11 mouse cellular contexts compared by ENCODE assay signal in the genomic region with DNA sequence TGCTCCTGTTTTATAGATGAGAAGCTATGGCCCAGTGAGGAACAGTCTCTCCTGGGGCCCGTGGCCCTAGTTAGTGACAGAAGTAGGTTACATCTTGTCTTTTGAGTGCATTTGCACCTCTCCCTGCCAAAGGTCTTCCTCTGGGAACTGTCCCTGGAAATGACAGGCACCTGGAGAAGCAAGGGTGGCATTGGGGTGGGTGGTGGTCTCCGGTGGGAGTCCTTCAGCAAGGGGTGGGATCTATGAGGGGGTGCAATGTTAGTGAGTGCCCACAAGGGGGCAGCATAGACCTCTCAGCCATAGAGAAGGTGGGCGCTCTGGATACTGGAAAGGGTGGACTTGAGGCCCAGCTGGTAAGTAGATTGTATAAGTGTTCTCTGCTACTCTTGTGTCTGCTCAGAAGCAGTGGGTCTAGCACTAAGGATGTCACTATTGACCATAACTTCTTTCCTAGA. TPM values are rescaled to one million over a fixed set of nuclear protein-coding genes. Genes with fewer than 3 reads are reported as not detected.
DNase-seq lines count a peak whose midpoint lies in the region; ATAC-seq and TF ChIP-seq lines count a peak whose summit lies in the region.
"Had no signal": no experiment of that assay in that cellular context is flagged by ENCODE, and none has a peak within 500 bp of the region (broad histone marks: within the 10 kb centered on the region; RNA-seq: fewer than 3 reads in every experiment).

No protein-coding gene starts in this region.

- H3K27ac ChIP-seq in liver, adult 2 months (replicated peaks; ENCODE audit: insufficient read depth, low read depth, low read length) = no peak overlapping the region
- H3K27ac ChIP-seq in liver, embryonic 12.5 days = no peak overlapping the region; the same call in 1 of the 2 replicates
- peak overlapping the region; percentile 47; the same call in 1 of the 2 replicates for H3K27ac ChIP-seq in midbrain, embryonic 16.5 days (ENCODE audit: low read length)
- H3K27ac ChIP-seq: heart, embryonic 13.5 days had no signal

- H3K79me2 ChIP-seq in liver, adult 2 months (ENCODE audit: control insufficient read depth, insufficient read depth, low read length) = no peaks in the 10 kb centered on the region

- TF ChIP-seq CTCF in liver, adult 2 months (IDR thresholded peaks at IDR 0.05; ENCODE audit: low read depth, low read length) = peak; percentile 82

- no peak for ATAC-seq in liver, embryonic 12.5 days
- peak; percentile 12; the same call in 1 of the 2 replicates for ATAC-seq in midbrain, embryonic 16.5 days
- ATAC-seq: Patski had no signal

- WGBS in liver, adult 2 months = 77% methylated on average over 3 of the region's 3 CpGs
- WGBS in liver, embryonic 12.5 days (ENCODE audit: insufficient replicate concordance) = 60% methylated on average over 3 of the region's 3 CpGs
- 50% methylated on average over 3 of the region's 3 CpGs for WGBS in midbrain, embryonic 16.5 days

- H3K9me3 ChIP-seq in liver, embryonic 12.5 days (replicated peaks) = no peaks in the 10 kb centered on the region
- no peaks in the 10 kb centered on the region for H3K9me3 ChIP-seq in midbrain, embryonic 16.5 days (replicated peaks; ENCODE audit: control insufficient read depth, low read length, poor library complexity, severe bottlenecking)

- H3K36me3 ChIP-seq in liver, adult 2 months (ENCODE audit: control insufficient read depth, insufficient read depth, low read length) = no peaks in the 10 kb centered on the region
- H3K36me3 ChIP-seq in liver, embryonic 12.5 days = no peaks in the 10 kb centered on the region
- peaks cover 8% of the 10 kb centered on the region; the same call in 1 of the 2 replicates for H3K36me3 ChIP-seq in midbrain, embryonic 16.5 days (ENCODE audit: control insufficient read depth, insufficient read depth, low read length)
- H3K36me3 ChIP-seq: heart, embryonic 13.5 days had no signal

- H3K27me3 ChIP-seq in liver, adult 2 months (ENCODE audit: control insufficient read depth, insufficient read depth, low read length) = no peaks in the 10 kb centered on the region
- H3K27me3 ChIP-seq in liver, embryonic 12.5 days (replicated peaks) = peaks cover 3% of the 10 kb centered on the region; the same call in 1 of the 2 replicates
- no peaks in the 10 kb centered on the region for H3K27me3 ChIP-seq in midbrain, embryonic 16.5 days (ENCODE audit: control insufficient read depth, insufficient read depth, low read depth, low read length)
- H3K27me3 ChIP-seq: neural tube, embryonic 12.5 days; Patski had no signal

- no peak overlapping the region for H3K4me3 ChIP-seq in liver, adult 2 months (ENCODE audit: insufficient read depth, low read depth, low read length)
- H3K4me3 ChIP-seq in liver, embryonic 12.5 days = no peak overlapping the region
- no peak overlapping the region for H3K4me3 ChIP-seq in midbrain, embryonic 16.5 days (ENCODE audit: low read depth, low read length)
- H3K4me3 ChIP-seq: heart, embryonic 13.5 days; neural tube, embryonic 12.5 days had no signal

- H3K4me2 ChIP-seq in liver, embryonic 12.5 days = no peak overlapping the region
- H3K4me2 ChIP-seq in midbrain, embryonic 16.5 days (ENCODE audit: low read length) = no peak overlapping the region
- H3K4me2 ChIP-seq: heart, embryonic 13.5 days; neural tube, embryonic 12.5 days had no signal

- no peaks in the 10 kb centered on the region for H3K4me1 ChIP-seq in liver, adult 2 months (ENCODE audit: control insufficient read depth, insufficient read depth, low read length)
- H3K4me1 ChIP-seq in liver, embryonic 12.5 days = peaks cover 35% of the 10 kb centered on the region
- peaks cover 17% of the 10 kb centered on the region for H3K4me1 ChIP-seq in midbrain, embryonic 16.5 days (ENCODE audit: control insufficient read depth, insufficient read depth, low read length)

- H3K9ac ChIP-seq in liver, adult 2 months (ENCODE audit: low read depth, low read length) = no peak overlapping the region
- H3K9ac ChIP-seq in liver, embryonic 12.5 days = no peak overlapping the region
- H3K9ac ChIP-seq in midbrain, embryonic 16.5 days (ENCODE audit: low read depth, low read length) = no peak overlapping the region
- H3K9ac ChIP-seq: heart, embryonic 13.5 days; neural tube, embryonic 12.5 days had no signal

- peak; percentile 50 for DNase-seq in adrenal gland, postnatal 14 days
- DNase-seq in adrenal gland, adult 2 months = no peak
- no peak for DNase-seq in liver, adult 2 months (ENCODE audit: extremely low read depth, low read depth, low spot score)
- peak; percentile 69 for DNase-seq in embryo, embryonic 11 days
- peak; percentile 33 for DNase-seq in hindlimb bud, embryonic 11.5 days (ENCODE audit: extremely low spot score, low read depth, low spot score)
- no peak for DNase-seq in ovary, adult 18-20 months (ENCODE audit: low spot score)

- no peak for TF ChIP-seq POLR2A in liver, adult 2 months (IDR thresholded peaks at IDR 0.05; ENCODE audit: extremely low read depth, insufficient read depth, low read length)

RNA-seq across cellular contexts. Expression of a gene that starts 29.0 kb away (rescaled TPM):
- total RNA-seq in adrenal gland, postnatal 14 days (2021) = not detected in 2 replicates
- total RNA-seq in adrenal gland, adult 2 months (2021) = not detected
- 0.06 TPM in 1 of 2 replicates, not detected in the other for polyA plus RNA-seq in adrenal gland, adult 2 months (2012; rRNA removed)
- not detected in 2 replicates for total RNA-seq in liver, adult 2 months (2014; rRNA removed)
- not detected in 2 replicates for polyA plus RNA-seq in liver, adult 2 months (2012; rRNA removed)
- polyA plus RNA-seq in liver, embryonic 12.5 days (2016; fragmentation: Nextera tagmentation; extraction: Ambion mirVana) = not detected in 2 replicates
- 0.06 and 0.08 TPM in 2 replicates for polyA plus RNA-seq in midbrain, embryonic 16.5 days (2015; fragmentation: Nextera tagmentation; extraction: Ambion mirVana)
- polyA plus RNA-seq: heart, embryonic 13.5 days; neural tube, embryonic 12.5 days; Patski had no signal

RNA-seq across cellular contexts. Expression of a gene that starts 41.1 kb away (rescaled TPM):
- total RNA-seq in adrenal gland, postnatal 14 days (2021) = not detected in 2 replicates
- not detected for total RNA-seq in adrenal gland, adult 2 months (2021)
- not detected in 2 replicates for polyA plus RNA-seq in adrenal gland, adult 2 months (2012; rRNA removed)
- not detected in 2 replicates for total RNA-seq in liver, adult 2 months (2014; rRNA removed)
- not detected in 2 replicates for polyA plus RNA-seq in liver, adult 2 months (2012; rRNA removed)
- not detected in 2 replicates for polyA plus RNA-seq in liver, embryonic 12.5 days (2016; fragmentation: Nextera tagmentation; extraction: Ambion mirVana)
- not detected in 2 replicates for polyA plus RNA-seq in midbrain, embryonic 16.5 days (2015; fragmentation: Nextera tagmentation; extraction: Ambion mirVana)
- polyA plus RNA-seq: heart, embryonic 13.5 days; neural tube, embryonic 12.5 days; Patski had no signal

RNA-seq across cellular contexts. Expression of a gene that starts 48.9 kb away (rescaled TPM):
- total RNA-seq in adrenal gland, postnatal 14 days (2021) = 40.7 and 47.9 TPM in 2 replicates
- 10 to 100 TPM; 37.5 to 42.5 TPM for total RNA-seq in adrenal gland, adult 2 months (2021)
- polyA plus RNA-seq in adrenal gland, adult 2 months (2012; rRNA removed) = 12.0 and 12.4 TPM in 2 replicates
- total RNA-seq in liver, adult 2 months (2014; rRNA removed) = 10.0 and 10.9 TPM in 2 replicates
- polyA plus RNA-seq in liver, adult 2 months (2012; rRNA removed) = 6.7 and 8.8 TPM in 2 replicates
- polyA plus RNA-seq in liver, embryonic 12.5 days (2016; fragmentation: Nextera tagmentation; extraction: Ambion mirVana) = 31.3 and 31.9 TPM in 2 replicates
- 59.4 and 61.4 TPM in 2 replicates for polyA plus RNA-seq in midbrain, embryonic 16.5 days (2015; fragmentation: Nextera tagmentation; extraction: Ambion mirVana)

Comparison
In these comparisons a context has a peak if more than half of its experiments do, and no peak if none do; other contexts are left out.
1. DNase-seq: peak in adrenal gland, postnatal 14 days (single experiment), embryo, embryonic 11 days (single experiment) and hindlimb bud, embryonic 11.5 days (single experiment); none in adrenal gland, adult 2 months (single experiment), liver, adult 2 months (single experiment) and ovary, adult 18-20 months (single experiment).